Mouse (Mus musculus) embryo, embryonic 11 days (tissue): ENCODE measurements around the gene Isg20.

ENCODE experiments used
- DNase-seq: peaks from one replicate; pipeline ENCODE4 v3.0.0-alpha.2; 2015

Gene Isg20

GRCm38 (mm10) chr7:78904175-78904574, 9.0 kb upstream of the Isg20 start:
- no peak for DNase-seq

GRCm38 (mm10) chr7:78909026-78909425, 4.2 kb upstream of the Isg20 start:
- DNase-seq, result no peak

- peak; percentile 29 for DNase-seq
Observed at GRCm38 (mm10) chr7:78910336-78911098, 2.7 kb upstream of the Isg20 start.

- no peak for DNase-seq
Observed at GRCm38 (mm10) chr7:78911209-78911608, 2.0 kb upstream of the Isg20 start.

- DNase-seq, result peak; percentile 58
Observed at GRCm38 (mm10) chr7:78912253-78912973, 811 bp upstream of the Isg20 start.

- no peak for DNase-seq
Observed at GRCm38 (mm10) chr7:78913649-78914544, 673 bp downstream of the Isg20 start.

- DNase-seq, result no peak
Observed at GRCm38 (mm10) chr7:78914545-78914845, 1.3 kb downstream of the Isg20 start.

GRCm38 (mm10) chr7:78914896-78915510, 1.8 kb downstream of the Isg20 start:
- DNase-seq, result no peak

- DNase-seq, result no peak
Observed at GRCm38 (mm10) chr7:78918686-78919085, 5.5 kb downstream of the Isg20 start.

- DNase-seq, result no peak
Observed at GRCm38 (mm10) chr7:78922506-78922905, 9.3 kb downstream of the Isg20 start.

- peak; percentile 89 for DNase-seq
Observed at GRCm38 (mm10) chr7:78924300-78924699, 11.1 kb downstream of the Isg20 start.

GRCm38 (mm10) chr7:78924796-78925195, 11.6 kb downstream of the Isg20 start:
- DNase-seq, result no peak

GRCm38 (mm10) chr7:78925680-78926079, 12.5 kb downstream of the Isg20 start:
- DNase-seq, result no peak

- DNase-seq, result no peak
Observed at GRCm38 (mm10) chr7:78926156-78926555, 12.9 kb downstream of the Isg20 start.

- DNase-seq, result no peak
Observed at GRCm38 (mm10) chr7:78927266-78927665, 14.0 kb downstream of the Isg20 start.

- DNase-seq, result no peak
Observed at GRCm38 (mm10) chr7:78938957-78939602, 25.9 kb downstream of the Isg20 start.

- no peak for DNase-seq
Observed at GRCm38 (mm10) chr7:78940971-78941370, 27.7 kb downstream of the Isg20 start.

- DNase-seq, result no peak
Observed at GRCm38 (mm10) chr7:78942544-78942943, 29.3 kb downstream of the Isg20 start.

- DNase-seq, result peak; percentile 7
Observed at GRCm38 (mm10) chr7:78953886-78954572, 40.8 kb downstream of the Isg20 start.

- DNase-seq, result no peak
Observed at GRCm38 (mm10) chr7:78954619-78955018, 41.4 kb downstream of the Isg20 start.

- no peak for DNase-seq
Observed at GRCm38 (mm10) chr7:78955086-78955485, 41.9 kb downstream of the Isg20 start.
